Mouse (Mus musculus) ES-E14 (cell line): ENCODE results near the gene Rpusd2. TPM values are rescaled to one million over a fixed set of nuclear protein-coding genes. Genes with fewer than 3 reads are reported as not detected.

Source experiments
- DNase-seq: peaks from one replicate; pipeline ENCODE4 v3.0.0-alpha.2; 2013; ENCODE audit warnings: low read depth, low spot score
- H3K27ac ChIP-seq: 2 replicates; pipeline ENCODE4 v1.5.1; 2012; ENCODE audit warnings: low read depth, mild to moderate bottlenecking, low read length, moderate library complexity, mixed read lengths; ENCODE audit not compliant: poor library complexity, insufficient read depth, severe bottlenecking
- H3K36me3 ChIP-seq: 2 replicates; pipeline ENCODE4 v1.6.1; 2012; ENCODE audit warnings: mild to moderate bottlenecking, low read length, moderate library complexity, mixed read lengths; ENCODE audit not compliant: control insufficient read depth, poor library complexity, insufficient read depth, severe bottlenecking
- H3K4me1 ChIP-seq, 2 experiments: fragments of 150-350 bp in 1 of 2; sonication (generic) in 1 of 2; 2 replicates each; pipeline ENCODE4 v1.6.1; 2012; ENCODE audit warnings: low read length in 2 of 2, mild to moderate bottlenecking in 1 of 2, mixed read lengths in 1 of 2; ENCODE audit not compliant: control insufficient read depth in 2 of 2, insufficient read depth in 2 of 2, poor library complexity in 1 of 2
- H3K4me3 ChIP-seq, 2 experiments: fragments of 150-350 bp in 1 of 2; sonication (generic) in 1 of 2; 2 replicates each; pipeline ENCODE4 v1.5.1; 2012; ENCODE audit warnings: low read length in 2 of 2, low read depth in 1 of 2, mild to moderate bottlenecking in 1 of 2, mixed read lengths in 1 of 2; ENCODE audit not compliant: insufficient read depth in 1 of 2, poor library complexity in 1 of 2, severe bottlenecking in 1 of 2
- H3K9ac ChIP-seq: 2 replicates; pipeline ENCODE4 v1.6.1; 2012; ENCODE audit warnings: low read depth, mild to moderate bottlenecking, low read length, mixed read lengths; ENCODE audit not compliant: poor library complexity, insufficient read depth, severe bottlenecking
- H3K9me3 ChIP-seq: fragments of 150-350 bp; sonication (generic); 2 replicates; pipeline ENCODE4 v1.6.1; 2012; ENCODE audit warnings: low read depth, mild to moderate bottlenecking, low read length; ENCODE audit not compliant: control insufficient read depth, insufficient read depth
- CHD2 ChIP-seq: IDR thresholded peaks from 2 replicates; pipeline ENCODE4 v1.6.1; 2014; ENCODE audit warnings: mild to moderate bottlenecking, low read depth, low read length, inconsistent platforms
- HCFC1 ChIP-seq: IDR thresholded peaks from 2 replicates; pipeline ENCODE4 v1.6.1; 2012; ENCODE audit warnings: low read length, inconsistent platforms, borderline replicate concordance; ENCODE audit not compliant: insufficient read depth
- MAFK ChIP-seq: IDR thresholded peaks from 2 replicates; pipeline ENCODE4 v1.6.1; 2014; ENCODE audit warnings: mild to moderate bottlenecking, low read depth, low read length, inconsistent platforms; ENCODE audit not compliant: insufficient read depth
- ZC3H11A ChIP-seq: IDR thresholded peaks from 2 replicates; pipeline ENCODE4 v1.6.1; 2012; ENCODE audit warnings: low read depth, mild to moderate bottlenecking, inconsistent platforms, low read length, borderline replicate concordance
- ZNF384 ChIP-seq: IDR thresholded peaks from 2 replicates; pipeline ENCODE4 v1.6.1; 2012; ENCODE audit warnings: low read depth, low read length, inconsistent platforms
- in situ Hi-C, 2 experiments: fragments of 600-800 bp; cut with MboI; formaldehyde crosslinking; loops; one replicate each; pipeline ENCODE4 v1.15.1; 2025; ENCODE audit warnings: low sequenced_read_pairs in 2 of 2, inconsistent platforms in 1 of 2; ENCODE audit not compliant: unreplicated experiment in 2 of 2
- total RNA-seq: library from RNA; depleted of rRNA; stranded (reverse); fragments of 300-350 nt; gene quantifications from 2 replicates; pipeline ENCODE4 v1.2.3, GENCODE M21; 2012

Gene Rpusd2
- total RNA-seq, 1 experiment = 20.8 TPM

DNA sequence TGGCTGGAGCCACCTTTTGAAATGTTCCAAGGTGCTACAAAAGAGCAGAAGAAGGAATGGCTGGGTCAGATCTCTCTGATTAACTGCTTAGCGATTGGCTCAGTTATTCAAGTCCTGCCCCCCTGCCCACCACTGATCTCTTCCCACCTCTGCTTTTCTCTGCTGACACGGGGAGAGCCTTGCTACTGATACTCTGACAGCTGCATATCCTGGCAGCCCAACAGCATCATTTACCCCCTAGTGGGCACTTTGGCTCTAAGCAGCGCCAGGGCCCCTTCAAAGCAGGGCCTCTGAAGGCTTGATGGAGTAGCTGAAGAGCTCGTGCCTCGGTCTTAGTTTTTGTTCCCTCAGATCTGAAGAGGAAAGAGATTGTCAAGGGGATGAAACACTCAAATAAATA lies 15.5 kb upstream of the Rpusd2 start:
- DNase-seq = peak; percentile 33
- Histone ChIP-seq H3K27ac (no peak overlapping the region), H3K9me3 (no peaks in the 10 kb centered on the region), H3K9ac (no peak overlapping the region), H3K36me3 (no peaks in the 10 kb centered on the region), H3K4me1 (no peaks in the 10 kb centered on the region), H3K4me3 (no peak overlapping the region)
- in situ Hi-C loops = no loop called here
- TF ChIP-seq ZC3H11A (no peak), ZNF384 (no peak), HCFC1 (no peak), CHD2 (no peak), MAFK (no peak)

DNA sequence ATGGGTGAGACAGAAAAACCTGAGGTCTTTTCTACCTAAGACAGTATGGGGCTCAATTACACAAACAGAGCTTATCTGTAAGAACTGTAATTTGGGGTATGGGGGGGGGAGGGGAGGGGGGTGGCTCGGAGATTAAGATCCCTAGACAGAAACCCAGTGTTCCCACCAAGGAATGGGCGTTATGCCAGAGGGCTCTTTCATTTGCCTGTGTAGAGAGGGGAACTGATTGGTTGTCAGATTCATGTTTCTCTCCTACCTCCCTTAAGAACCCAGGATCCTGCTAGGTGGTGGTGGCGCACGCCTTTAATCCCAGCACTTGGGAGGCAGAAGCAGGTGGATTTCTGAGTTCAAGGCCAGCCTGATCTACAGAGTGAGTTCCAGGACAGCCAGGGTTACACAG lies 15.1 kb upstream of the Rpusd2 start:
- DNase-seq = no peak
- H3K4me1 ChIP-seq = no peaks in the 10 kb centered on the region
- no peak overlapping the region for H3K4me3 ChIP-seq
- H3K9me3 ChIP-seq = no peaks in the 10 kb centered on the region
- no peak overlapping the region for H3K27ac ChIP-seq
- no peaks in the 10 kb centered on the region for H3K36me3 ChIP-seq
- in situ Hi-C loops = no loop called here
- TF ChIP-seq ZC3H11A = no peak
- TF ChIP-seq CHD2 = no peak
- TF ChIP-seq ZNF384 = no peak
- no peak for TF ChIP-seq HCFC1
- TF ChIP-seq MAFK = no peak
- H3K9ac ChIP-seq = no peak overlapping the region

DNA sequence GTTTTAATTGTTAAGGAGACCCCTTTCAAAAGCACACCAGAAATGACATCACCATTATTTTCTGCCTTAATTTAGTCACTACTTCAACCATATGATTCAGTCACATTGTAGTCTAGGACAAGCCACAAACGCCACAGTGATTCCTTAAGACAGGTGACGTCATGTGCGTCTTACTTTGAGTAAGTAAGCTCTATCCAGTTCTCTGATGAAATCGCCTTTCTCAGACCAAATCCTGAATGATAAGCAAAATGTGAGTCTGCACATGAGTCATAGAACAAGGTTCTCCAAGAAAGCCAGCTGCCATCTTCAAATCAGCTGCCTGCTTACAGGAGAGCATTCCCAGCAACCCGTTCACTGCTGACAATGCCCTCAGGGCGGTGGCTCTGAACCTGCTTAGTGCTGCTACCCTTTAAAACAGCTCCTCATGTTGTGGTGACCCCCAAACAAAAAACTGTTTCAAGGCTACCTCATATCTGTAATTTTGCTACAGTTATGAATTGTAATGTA lies 11.4 kb upstream of the Rpusd2 start:
- Histone ChIP-seq H3K4me1 (no peaks in the 10 kb centered on the region), H3K36me3 (no peaks in the 10 kb centered on the region), H3K27ac (no peak overlapping the region), H3K9me3 (no peaks in the 10 kb centered on the region), H3K9ac (no peak overlapping the region), H3K4me3 (no peak overlapping the region)
- TF ChIP-seq CHD2 = no peak
- TF ChIP-seq HCFC1 = no peak
- no peak for TF ChIP-seq ZNF384
- in situ Hi-C loops = no loop called here
- DNase-seq = no peak

DNA sequence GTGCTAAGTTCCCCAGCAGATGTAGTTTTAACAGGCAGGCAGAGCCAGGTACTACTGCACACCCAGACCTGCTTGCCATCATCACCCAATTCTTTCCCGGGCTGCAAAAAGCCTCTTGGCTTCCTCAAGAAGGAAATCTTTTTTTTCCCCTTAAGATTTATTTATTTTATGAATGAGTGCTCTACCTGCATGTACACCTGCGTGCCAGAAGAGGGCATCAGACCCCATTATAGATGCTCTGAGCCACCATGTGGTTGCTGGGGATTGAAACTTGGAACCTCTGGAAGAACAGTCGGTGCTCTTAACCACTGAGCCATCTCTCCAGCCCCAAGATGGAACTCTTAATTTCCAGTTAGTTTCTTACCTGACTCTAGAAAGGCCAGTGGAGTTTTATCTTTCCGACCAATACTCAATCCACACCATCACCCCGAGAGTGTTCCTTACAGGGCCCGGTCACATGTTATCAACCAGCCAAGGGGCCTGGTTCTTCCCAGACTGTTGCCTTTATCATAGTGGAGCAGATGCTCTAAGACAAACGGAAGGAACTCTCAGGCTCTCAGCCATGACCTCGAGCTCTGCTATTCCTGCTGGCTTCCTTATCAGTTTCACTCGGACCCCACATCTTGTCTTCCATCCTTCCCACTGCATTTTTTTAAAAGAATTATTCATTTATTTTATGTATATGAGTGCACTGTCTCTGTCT lies 9.9 kb upstream of the Rpusd2 start:
- DNase-seq = no peak
- TF ChIP-seq ZC3H11A = no peak
- no peak for TF ChIP-seq MAFK
- TF ChIP-seq HCFC1 = no peak
- no peak for TF ChIP-seq CHD2
- TF ChIP-seq ZNF384 = no peak
- in situ Hi-C loops = no loop called here
- Histone ChIP-seq H3K36me3 (no peaks in the 10 kb centered on the region), H3K4me3 (no peak overlapping the region), H3K9me3 (no peaks in the 10 kb centered on the region), H3K27ac (no peak overlapping the region), H3K9ac (no peak overlapping the region), H3K4me1 (no peaks in the 10 kb centered on the region)
